10 mouse cellular contexts compared by ENCODE assay signal in genomic region chr11:97956905-97957560, GRCm38 (mm10). TPM values are rescaled to one million over a fixed set of nuclear protein-coding genes. Genes with fewer than 3 reads are reported as not detected.
DNase-seq lines count a peak whose midpoint lies in the region; ATAC-seq lines count a peak whose summit lies in the region.
"Had no signal": no experiment of that assay in that cellular context is flagged by ENCODE, and none has a peak within 500 bp of the region (broad histone marks: within the 10 kb centered on the region; RNA-seq: fewer than 3 reads in every experiment).

No protein-coding gene starts in this region.

- H3K27ac ChIP-seq in neural tube, embryonic 15.5 days (replicated peaks) = 0 out of 2 replicates have a peak overlapping the region, but pooled peaks have one; percentile 14
- no peak overlapping the region for H3K27ac ChIP-seq in midbrain, embryonic 15.5 days
- H3K27ac ChIP-seq: embryonic facial prominence, embryonic 13.5 days had no signal

- no peaks in the 10 kb centered on the region for H3K27me3 ChIP-seq in neural tube, embryonic 15.5 days (replicated peaks)
- no peaks in the 10 kb centered on the region for H3K27me3 ChIP-seq in midbrain, embryonic 15.5 days (replicated peaks)
- H3K27me3 ChIP-seq: embryonic facial prominence, embryonic 13.5 days had no signal

- H3K4me2 ChIP-seq in neural tube, embryonic 15.5 days = no peak overlapping the region
- no peak overlapping the region for H3K4me2 ChIP-seq in midbrain, embryonic 15.5 days
- H3K4me2 ChIP-seq: embryonic facial prominence, embryonic 13.5 days had no signal

- intact Hi-C loops in left cerebral cortex, postnatal 4 days (cut with DNase I) = no loop called here

- no peak overlapping the region for H3K4me3 ChIP-seq in neural tube, embryonic 15.5 days (replicated peaks)
- H3K4me3 ChIP-seq in midbrain, embryonic 15.5 days = no peak overlapping the region
- H3K4me3 ChIP-seq: embryonic facial prominence, embryonic 13.5 days had no signal

- WGBS in neural tube, embryonic 15.5 days = 34% methylated on average over 6 of the region's 6 CpGs
- WGBS in midbrain, embryonic 15.5 days = 59% methylated on average over 6 of the region's 6 CpGs

- no peaks in the 10 kb centered on the region for H3K36me3 ChIP-seq in neural tube, embryonic 15.5 days
- no peaks in the 10 kb centered on the region for H3K36me3 ChIP-seq in midbrain, embryonic 15.5 days (replicated peaks)
- H3K36me3 ChIP-seq: embryonic facial prominence, embryonic 13.5 days had no signal

- peaks cover 16% of the 10 kb centered on the region for H3K4me1 ChIP-seq in neural tube, embryonic 15.5 days
- H3K4me1 ChIP-seq in midbrain, embryonic 15.5 days = peaks cover 28% of the 10 kb centered on the region

- no peaks in the 10 kb centered on the region for H3K9me3 ChIP-seq in neural tube, embryonic 15.5 days (replicated peaks)
- H3K9me3 ChIP-seq in midbrain, embryonic 15.5 days = no peaks in the 10 kb centered on the region
- H3K9me3 ChIP-seq: embryonic facial prominence, embryonic 13.5 days had no signal

- peak; percentile 83 for DNase-seq in left cerebral cortex, postnatal 4 days
- no peak for DNase-seq in left cerebral cortex, adult 11 months (ENCODE audit: low spot score)
- DNase-seq in cerebellum, adult 9-10 months = peak; percentile 87
- peak; percentile 91 for DNase-seq in kidney, adult 11 months
- DNase-seq in spleen, postnatal 4 days (ENCODE audit: low spot score in 2 of 2) = no peak
- DNase-seq in lung, postnatal 4 days = no peak
- DNase-seq: right cerebral cortex, adult 18-20 months had no signal

- H3K9ac ChIP-seq in neural tube, embryonic 15.5 days (replicated peaks) = no peak overlapping the region
- no peak overlapping the region for H3K9ac ChIP-seq in midbrain, embryonic 15.5 days
- H3K9ac ChIP-seq: embryonic facial prominence, embryonic 13.5 days had no signal

- no peak for ATAC-seq in neural tube, embryonic 15.5 days (ENCODE audit: low FRiP score)
- ATAC-seq in midbrain, embryonic 15.5 days (replicated peaks) = no peak

RNA-seq across cellular contexts. Expression of gene Plxdc1, which starts 29.2 kb away (rescaled TPM):
- total RNA-seq in left cerebral cortex, postnatal 4 days (2021) = 1 to 10 TPM; 2.1 to 2.4 TPM
- polyA plus RNA-seq in neural tube, embryonic 15.5 days (2015; fragmentation: Nextera tagmentation; extraction: Ambion mirVana) = 1.1 and 1.8 TPM in 2 replicates
- polyA plus RNA-seq in midbrain, embryonic 15.5 days (2015; fragmentation: Nextera tagmentation; extraction: Ambion mirVana) = 1.7 and 1.8 TPM in 2 replicates

RNA-seq across cellular contexts. Expression of gene Arl5c, which starts 38.9 kb away (rescaled TPM):
- total RNA-seq in left cerebral cortex, postnatal 4 days (2021) = 1 to 10 TPM; 2.2 to 2.5 TPM
- 11.8 and 14.0 TPM in 2 replicates for polyA plus RNA-seq in neural tube, embryonic 15.5 days (2015; fragmentation: Nextera tagmentation; extraction: Ambion mirVana)
- polyA plus RNA-seq in midbrain, embryonic 15.5 days (2015; fragmentation: Nextera tagmentation; extraction: Ambion mirVana) = 9.5 and 10.8 TPM in 2 replicates

Comparison
In these comparisons a context has a peak if more than half of its experiments do, and no peak if none do; other contexts are left out.
1. DNase-seq: peak in left cerebral cortex, postnatal 4 days (single experiment), cerebellum, adult 9-10 months (single experiment) and kidney, adult 11 months (single experiment); none in left cerebral cortex, adult 11 months (single experiment), spleen, postnatal 4 days (0 of 2) and lung, postnatal 4 days (0 of 2).